In the genomic region with DNA sequence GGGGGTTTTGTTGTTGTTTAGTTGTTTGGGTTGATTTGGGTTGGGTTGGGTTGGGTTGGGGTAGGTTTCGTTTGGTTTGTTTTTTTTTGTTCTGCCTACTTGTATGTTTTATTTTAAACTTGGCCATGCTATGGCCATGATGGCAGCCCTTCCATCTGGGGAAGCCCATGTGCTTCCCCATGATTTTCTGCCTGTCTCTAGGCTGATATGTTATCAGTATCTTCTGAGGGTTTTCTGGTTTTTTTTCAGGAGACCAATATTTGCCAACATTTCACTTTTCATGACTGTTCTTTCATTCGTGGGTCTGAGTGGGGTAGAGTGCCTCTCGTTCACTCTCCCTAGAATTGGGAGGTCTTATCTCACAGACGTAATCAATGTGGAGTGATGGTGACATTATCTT, we compare ENCODE assay signal across 30 mouse cellular contexts. TPM values are rescaled to one million over a fixed set of nuclear protein-coding genes. Genes with fewer than 3 reads are reported as not detected.
DNase-seq lines count a peak whose midpoint lies in the region; ATAC-seq and TF ChIP-seq lines count a peak whose summit lies in the region.
"Had no signal": no experiment of that assay in that cellular context is flagged by ENCODE, and none has a peak within 500 bp of the region (broad histone marks: within the 10 kb centered on the region; RNA-seq: fewer than 3 reads in every experiment).

No protein-coding gene starts in this region.

- H3K27me3 ChIP-seq in kidney, adult 2 months (replicated peaks; ENCODE audit: control insufficient read depth, insufficient read depth, low read length), result no peaks in the 10 kb centered on the region
- no peaks in the 10 kb centered on the region for H3K27me3 ChIP-seq in MEL (ENCODE audit: control insufficient read depth in 1 of 2, insufficient read depth in 2 of 2, low read length in 2 of 2)
- H3K27me3 ChIP-seq in liver, embryonic 14.5 days (ENCODE audit: control insufficient read depth, insufficient read depth, low read length), result no peaks in the 10 kb centered on the region
- H3K27me3 ChIP-seq in liver, postnatal 0 days (ENCODE audit: insufficient read depth, low read length), result no peaks in the 10 kb centered on the region
- H3K27me3 ChIP-seq: embryonic facial prominence, embryonic 13.5 days; forebrain, embryonic 12.5 days; forebrain, embryonic 15.5 days; heart, embryonic 15.5 days; Patski had no signal

- DNase-seq in kidney, adult 2 months, result no peak
- DNase-seq in kidney, postnatal 4 days, result no peak
- peak; percentile 45 for DNase-seq in MEL (ENCODE audit: low read depth, low spot score)
- no peak for DNase-seq in liver, embryonic 14.5 days (ENCODE audit: low read depth in 3 of 3, low spot score in 3 of 3)
- DNase-seq in liver, postnatal 0 days, result no peak
- no peak for DNase-seq in embryo, embryonic 10.5 days (ENCODE audit: low spot score)
- no peak for DNase-seq in urinary bladder, postnatal 36 days (ENCODE audit: low spot score in 2 of 2)
- no peak for DNase-seq in adrenal gland, postnatal 36 days
- DNase-seq: adrenal gland, postnatal 10 days; cerebellum, adult 11 months; cerebellum, adult 2 months; cerebellum, adult 9-11 months; cerebellum, postnatal 25 days; embryo, embryonic 11 days; gastrocnemius, postnatal 25 days; heart, adult 18-20 months; heart, postnatal 10 days; heart, postnatal 36 days had no signal

- WGBS in kidney, adult 2 months, result 89% methylated on average over 4 of the region's 4 CpGs
- whole genome bisulfite sequencing in liver, embryonic 14.5 days (ENCODE audit: insufficient replicate concordance), result 7% methylated on average over 4 of the region's 4 CpGs
- 39% methylated on average over 4 of the region's 4 CpGs for WGBS in liver, postnatal 0 days (ENCODE audit: insufficient replicate concordance)

- no peak for TF ChIP-seq RAD21 in MEL (IDR thresholded peaks at IDR 0.05; ENCODE audit: low read depth, low read length)

- H3K4me1 ChIP-seq in kidney, adult 2 months (ENCODE audit: control insufficient read depth, insufficient read depth, low read length), result peaks cover 27% of the 10 kb centered on the region
- H3K4me1 ChIP-seq in MEL (ENCODE audit: control insufficient read depth in 1 of 2, insufficient read depth in 2 of 2, low read length in 2 of 2), result peaks cover 18 to 41% of the 10 kb centered on the region in 2 experiments
- H3K4me1 ChIP-seq in liver, embryonic 14.5 days (replicated peaks; ENCODE audit: control insufficient read depth in 2 of 2, insufficient read depth in 2 of 2, low read length in 1 of 2), result peaks cover 10 to 19% of the 10 kb centered on the region in 2 experiments
- no peaks in the 10 kb centered on the region for H3K4me1 ChIP-seq in liver, postnatal 0 days (ENCODE audit: insufficient read depth)
- H3K4me1 ChIP-seq: embryonic facial prominence, embryonic 10.5 days; embryonic facial prominence, embryonic 13.5 days; forebrain, embryonic 12.5 days; forebrain, embryonic 15.5 days; hindbrain, embryonic 10.5 days had no signal

- no peaks in the 10 kb centered on the region for H3K9me3 ChIP-seq in MEL (replicated peaks; ENCODE audit: insufficient read depth, low read length)
- H3K9me3 ChIP-seq in liver, embryonic 14.5 days (ENCODE audit: control insufficient read depth, low read length), result no peaks in the 10 kb centered on the region
- H3K9me3 ChIP-seq in liver, postnatal 0 days (ENCODE audit: low read length), result no peaks in the 10 kb centered on the region
- H3K9me3 ChIP-seq: embryonic facial prominence, embryonic 10.5 days; embryonic facial prominence, embryonic 13.5 days; forebrain, embryonic 12.5 days; forebrain, embryonic 15.5 days; heart, embryonic 12.5 days; heart, embryonic 15.5 days; hindbrain, embryonic 10.5 days had no signal

- peak; percentile 79 to 88 for TF ChIP-seq EP300 in MEL (IDR thresholded peaks at IDR 0.05; ENCODE audit: low read depth in 1 of 2, low read length in 2 of 2)
- peak; percentile 49; the same call in 1 of the 2 replicates for TF ChIP-seq EP300 in liver, embryonic 14.5 days (IDR thresholded peaks at IDR 0.05; ENCODE audit: low read depth)
- peak; percentile 88 for TF ChIP-seq EP300 in liver, postnatal 0 days (IDR thresholded peaks at IDR 0.05; ENCODE audit: low read depth)

- peak overlapping the region; percentile 52 for H3K27ac ChIP-seq in kidney, adult 2 months (ENCODE audit: insufficient read depth, low read depth, low read length)
- peak overlapping the region; percentile 15; the same call in 1 of the 2 replicates for H3K27ac ChIP-seq in MEL (ENCODE audit: control insufficient read depth, low read depth, low read length)
- no peak overlapping the region for H3K27ac ChIP-seq in liver, embryonic 14.5 days
- H3K27ac ChIP-seq in liver, postnatal 0 days (ENCODE audit: low read depth), result no peak overlapping the region
- H3K27ac ChIP-seq: embryonic facial prominence, embryonic 10.5 days; embryonic facial prominence, embryonic 13.5 days; forebrain, embryonic 12.5 days; forebrain, embryonic 15.5 days; heart, embryonic 15.5 days; hindbrain, embryonic 10.5 days; hindbrain, embryonic 14.5 days had no signal

- peak; percentile 52; the same call in 1 of the 2 replicates for ATAC-seq in liver, embryonic 14.5 days (ENCODE audit: insufficient read depth)
- no peak for ATAC-seq in liver, postnatal 0 days
- ATAC-seq: forebrain, embryonic 15.5 days had no signal

- no peak overlapping the region for H3K4me3 ChIP-seq in kidney, adult 2 months (ENCODE audit: insufficient read depth, low read depth, low read length)
- no peak overlapping the region for H3K4me3 ChIP-seq in MEL (ENCODE audit: control insufficient read depth in 1 of 2, insufficient read depth in 1 of 2, low read depth in 2 of 2, low read length in 2 of 2)
- no peak overlapping the region for H3K4me3 ChIP-seq in liver, embryonic 14.5 days (ENCODE audit: insufficient read depth in 1 of 2, low read depth in 2 of 2, low read length in 2 of 2)
- H3K4me3 ChIP-seq in liver, postnatal 0 days (ENCODE audit: low read depth, low read length), result no peak overlapping the region
- H3K4me3 ChIP-seq: embryonic facial prominence, embryonic 10.5 days; embryonic facial prominence, embryonic 13.5 days; erythroblast, embryonic 14.5 days; forebrain, embryonic 12.5 days; forebrain, embryonic 15.5 days; heart, embryonic 12.5 days; heart, embryonic 15.5 days; hindbrain, embryonic 10.5 days had no signal

- no peak for TF ChIP-seq CTCF in kidney, adult 2 months (conservative IDR thresholded peaks at IDR 0.05; ENCODE audit: insufficient read depth, insufficient read length, low read depth, low read length)
- TF ChIP-seq CTCF in MEL (IDR thresholded peaks at IDR 0.05 in 2 of 3, conservative IDR thresholded peaks at IDR 0.05 in 1 of 3; ENCODE audit: control insufficient read depth in 1 of 3, insufficient read depth in 1 of 3, low read depth in 2 of 3, low read length in 3 of 3, poor library complexity in 1 of 3, severe bottlenecking in 1 of 3), result no peak
- TF ChIP-seq CTCF in liver, embryonic 14.5 days (IDR thresholded peaks at IDR 0.05; ENCODE audit: low read depth), result no peak
- TF ChIP-seq CTCF in liver, postnatal 0 days (IDR thresholded peaks at IDR 0.05; ENCODE audit: low read depth), result no peak

- H3K36me3 ChIP-seq in kidney, adult 2 months (ENCODE audit: control insufficient read depth, insufficient read depth, low read length), result peaks cover 6% of the 10 kb centered on the region
- peaks cover 0 to 34% of the 10 kb centered on the region in 2 experiments; a peak in 2 of 4 replicates for H3K36me3 ChIP-seq in MEL (ENCODE audit: control insufficient read depth in 1 of 2, insufficient read depth in 2 of 2, low read length in 2 of 2)
- no peaks in the 10 kb centered on the region for H3K36me3 ChIP-seq in liver, embryonic 14.5 days (replicated peaks; ENCODE audit: control insufficient read depth, insufficient read depth, low read depth)
- H3K36me3 ChIP-seq in liver, postnatal 0 days (replicated peaks; ENCODE audit: insufficient read depth, low read length), result no peaks in the 10 kb centered on the region
- H3K36me3 ChIP-seq: embryonic facial prominence, embryonic 10.5 days; embryonic facial prominence, embryonic 13.5 days; forebrain, embryonic 12.5 days; forebrain, embryonic 15.5 days; heart, embryonic 12.5 days; heart, embryonic 15.5 days; hindbrain, embryonic 10.5 days had no signal

- no peak for TF ChIP-seq POLR2A in kidney, adult 2 months (IDR thresholded peaks at IDR 0.05; ENCODE audit: low read depth, low read length)
- no peak for TF ChIP-seq POLR2A in MEL (IDR thresholded peaks at IDR 0.05; ENCODE audit: control insufficient read depth in 1 of 2, insufficient read depth in 1 of 2, low read depth in 1 of 2, low read length in 2 of 2, poor library complexity in 1 of 2)

- no peak overlapping the region for H3K9ac ChIP-seq in MEL (ENCODE audit: control insufficient read depth, low read depth, low read length, poor library complexity, severe bottlenecking)
- H3K9ac ChIP-seq in liver, embryonic 14.5 days (replicated peaks), result no peak overlapping the region
- H3K9ac ChIP-seq in liver, postnatal 0 days (replicated peaks), result no peak overlapping the region
- H3K9ac ChIP-seq: embryonic facial prominence, embryonic 13.5 days; forebrain, embryonic 12.5 days; forebrain, embryonic 15.5 days; heart, embryonic 12.5 days; heart, embryonic 15.5 days; hindbrain, embryonic 14.5 days had no signal

- no peak overlapping the region for H3K4me2 ChIP-seq in liver, embryonic 14.5 days (ENCODE audit: low read depth)
- no peak overlapping the region for H3K4me2 ChIP-seq in liver, postnatal 0 days (ENCODE audit: low read depth, low read length)
- H3K4me2 ChIP-seq: embryonic facial prominence, embryonic 13.5 days; forebrain, embryonic 12.5 days; forebrain, embryonic 15.5 days; heart, embryonic 12.5 days; heart, embryonic 15.5 days; hindbrain, embryonic 14.5 days had no signal

- no peaks in the 10 kb centered on the region for H3K79me2 ChIP-seq in MEL (ENCODE audit: control insufficient read depth, insufficient read depth, low read length, poor library complexity)

RNA-seq across cellular contexts. Expression of a gene that starts 40.9 kb away (rescaled TPM):
- 57.7 and 78.6 TPM in 2 replicates for polyA plus RNA-seq in kidney, adult 2 months (2012; rRNA removed)
- total RNA-seq in MEL (2012; rRNA removed), result 0.19 and 0.65 TPM in 2 replicates
- under 1 TPM in 1 of 2 experiments, not detected in 1; 0.47 TPM for polyA plus RNA-seq in MEL (2012; ENCODE audit: insufficient read depth in 1 of 2, insufficient read length in 2 of 2, low read depth in 1 of 2, low replicate concordance in 2 of 2, missing spikeins in 1 of 2)
- polyA plus RNA-seq in liver, embryonic 14.5 days (2012; rRNA removed), result 0.02 and 0.10 TPM in 2 replicates
- polyA plus RNA-seq in liver, embryonic 14.5 days (2014; fragmentation: Nextera tagmentation; extraction: Ambion mirVana), result 0.10 and 0.11 TPM in 2 replicates
- 0.22 and 0.27 TPM in 2 replicates for polyA plus RNA-seq in liver, postnatal 0 days (2015; fragmentation: Nextera tagmentation; extraction: Ambion mirVana)
- total RNA-seq in adrenal gland, postnatal 36 days (2021), result 1 to 10 TPM; 2.9 to 4.5 TPM
- total RNA-seq: common myeloid progenitor, adult 5-6 weeks; ES-E14 had no signal

RNA-seq across cellular contexts. Expression of a gene that starts 41.0 kb away (rescaled TPM):
- polyA plus RNA-seq in kidney, adult 2 months (2012; rRNA removed), result 29.4 and 32.7 TPM in 2 replicates
- not detected in 2 replicates for total RNA-seq in MEL (2012; rRNA removed)
- under 1 TPM in 1 of 2 experiments, not detected in 1; 0.03 TPM for polyA plus RNA-seq in MEL (2012; ENCODE audit: insufficient read depth in 1 of 2, insufficient read length in 2 of 2, low read depth in 1 of 2, low replicate concordance in 2 of 2, missing spikeins in 1 of 2)
- 0.02 and 0.03 TPM in 2 replicates for polyA plus RNA-seq in liver, embryonic 14.5 days (2012; rRNA removed)
- polyA plus RNA-seq in liver, embryonic 14.5 days (2014; fragmentation: Nextera tagmentation; extraction: Ambion mirVana), result 0.01 and 0.08 TPM in 2 replicates
- 0.28 and 0.31 TPM in 2 replicates for polyA plus RNA-seq in liver, postnatal 0 days (2015; fragmentation: Nextera tagmentation; extraction: Ambion mirVana)
- 1 to 10 TPM; 7.0 to 8.6 TPM for total RNA-seq in adrenal gland, postnatal 36 days (2021)
- polyA plus RNA-seq: erythroblast, embryonic 14.5 days had no signal

Comparison
In these comparisons a context has a peak if more than half of its experiments do, and no peak if none do; other contexts are left out.
1. H3K27ac ChIP-seq: peak in kidney, adult 2 months (single experiment) and MEL (single experiment); none in liver, embryonic 14.5 days (single experiment) and liver, postnatal 0 days (single experiment).
2. RNA of a gene that starts 41.0 kb away (polyA plus RNA-seq): 29.4 to 32.7 TPM in kidney, adult 2 months; 0.28 to 0.31 TPM in liver, postnatal 0 days, 0.01 to 0.08 TPM in liver, embryonic 14.5 days and 0.03 TPM in MEL; every median in the first group is over 10 times any median in the second.